Mouse (Mus musculus) ovary, postnatal 36 days (tissue): ENCODE data around the gene Slc17a1.

Experiments used
- DNase-seq: peaks from one replicate; pipeline ENCODE4 v3.0.0; 2022; ENCODE audit warnings: low spot score, mixed read lengths

Slc17a1 gene

GRCm38 (mm10) chr13:23889011-23889605, 21.6 kb downstream of the Slc17a1 start:
- DNase-seq, result no peak

GRCm38 (mm10) chr13:23892592-23893268, 25.2 kb downstream of the Slc17a1 start:
- DNase-seq, result no peak

GRCm38 (mm10) chr13:23893269-23893593, 25.7 kb downstream of the Slc17a1 start:
- no peak for DNase-seq

GRCm38 (mm10) chr13:23898242-23898641, 30.7 kb downstream of the Slc17a1 start:
- no peak for DNase-seq

GRCm38 (mm10) chr13:23906906-23907305, 39.4 kb downstream of the Slc17a1 start:
- DNase-seq, result no peak

- no peak for DNase-seq
These were observed 42.6 kb downstream of the Slc17a1 start for GRCm38 (mm10) chr13:23910121-23910520.

- no peak for DNase-seq
These were observed 43.8 kb downstream of the Slc17a1 start for GRCm38 (mm10) chr13:23911335-23911734.

GRCm38 (mm10) chr13:23913791-23914306, 46.3 kb downstream of the Slc17a1 start:
- no peak for DNase-seq

GRCm38 (mm10) chr13:23914376-23915167, 47.0 kb downstream of the Slc17a1 start, which contains the start of gene Slc17a4:
TSS of gene Slc17a4 (minus strand) at chr13:23915009.
- DNase-seq, result no peak

GRCm38 (mm10) chr13:23916132-23916531, 48.6 kb downstream of the Slc17a1 start:
- DNase-seq, result no peak

GRCm38 (mm10) chr13:23917674-23918073, 50.1 kb downstream of the Slc17a1 start:
- DNase-seq, result no peak

GRCm38 (mm10) chr13:23925792-23926191, 58.2 kb downstream of the Slc17a1 start:
- DNase-seq, result no peak

GRCm38 (mm10) chr13:23928637-23929036, 61.1 kb downstream of the Slc17a1 start:
- no peak for DNase-seq

GRCm38 (mm10) chr13:23930461-23930860, 62.9 kb downstream of the Slc17a1 start:
- no peak for DNase-seq

GRCm38 (mm10) chr13:23930904-23931303, 63.4 kb downstream of the Slc17a1 start:
- DNase-seq, result no peak

- DNase-seq, result no peak
These were observed 66.1 kb downstream of the Slc17a1 start, which contains the start of gene Hist1h2ba for GRCm38 (mm10) chr13:23933421-23934210. TSS of gene Hist1h2ba (minus strand) at chr13:23934156.

GRCm38 (mm10) chr13:23934211-23934520, 66.6 kb downstream of the Slc17a1 start, which contains the start of gene Hist1h2aa:
TSS of gene Hist1h2aa (plus strand) at chr13:23934462.
- no peak for DNase-seq

GRCm38 (mm10) chr13:23938699-23939098, 71.1 kb downstream of the Slc17a1 start:
- peak; percentile 31 for DNase-seq

- DNase-seq, result no peak
These were observed 72.7 kb downstream of the Slc17a1 start for GRCm38 (mm10) chr13:23940291-23940690.

GRCm38 (mm10) chr13:23942861-23943260, 75.3 kb downstream of the Slc17a1 start:
- DNase-seq, result no peak
